Mouse (Mus musculus): ENCODE results near the gene Mkln1. TPM values are rescaled to one million over a fixed set of nuclear protein-coding genes. Genes with fewer than 3 reads are reported as not detected.

Mkln1 gene
- polyA plus RNA-seq, 1 experiment from 2014 or later = 196 TPM

- Histone ChIP-seq H3K9me3 (ENCODE audit: control insufficient read depth, low read length) (no peaks in the 10 kb centered on the region), H3K27me3 (replicated peaks; ENCODE audit: control insufficient read depth, insufficient read depth, low read length) (no peaks in the 10 kb centered on the region), H3K36me3 (ENCODE audit: control insufficient read depth, insufficient read depth, low read length) (peaks cover 13% of the 10 kb centered on the region; the same call in 1 of the 2 replicates), H3K4me1 (replicated peaks; ENCODE audit: control insufficient read depth, insufficient read depth, low read length) (no peaks in the 10 kb centered on the region), H3K4me3 (ENCODE audit: low read depth, low read length) (no peak overlapping the region), H3K9ac (ENCODE audit: low read depth, low read length) (no peak overlapping the region), H3K4me2 (no peak overlapping the region), H3K27ac (ENCODE audit: low read depth, low read length) (no peak overlapping the region)
- 73% methylated on average over 4 of the region's 4 CpGs for WGBS
- DNase-seq (ENCODE audit: low spot score) = no peak
- ATAC-seq (replicated peaks; ENCODE audit: low FRiP score) = no peak
Measured at GRCm38 (mm10) chr6:31478221-31478620, 79.7 kb downstream of the Mkln1 start.

GRCm38 (mm10) chr6:31480008-31480407 lies 81.5 kb downstream of the Mkln1 start:
- peaks cover 5% of the 10 kb centered on the region; the same call in 1 of the 2 replicates for H3K36me3 ChIP-seq (ENCODE audit: control insufficient read depth, insufficient read depth, low read length)
- no peak overlapping the region for H3K4me3 ChIP-seq (ENCODE audit: low read depth, low read length)
- no peaks in the 10 kb centered on the region for H3K4me1 ChIP-seq (replicated peaks; ENCODE audit: control insufficient read depth, insufficient read depth, low read length)
- H3K4me2 ChIP-seq = no peak overlapping the region
- H3K9ac ChIP-seq (ENCODE audit: low read depth, low read length) = no peak overlapping the region
- H3K27ac ChIP-seq (ENCODE audit: low read depth, low read length) = no peak overlapping the region
- H3K27me3 ChIP-seq (replicated peaks; ENCODE audit: control insufficient read depth, insufficient read depth, low read length) = no peaks in the 10 kb centered on the region
- DNase-seq (ENCODE audit: low spot score) (no peak), ATAC-seq (replicated peaks; ENCODE audit: low FRiP score) (no peak)
- WGBS = 84% methylated on average over 4 of the region's 4 CpGs
- no peaks in the 10 kb centered on the region for H3K9me3 ChIP-seq (ENCODE audit: control insufficient read depth, low read length)

GRCm38 (mm10) chr6:31486601-31487000 lies 88.1 kb downstream of the Mkln1 start:
- Histone ChIP-seq H3K36me3 (ENCODE audit: control insufficient read depth, insufficient read depth, low read length) (peaks cover 3% of the 10 kb centered on the region; the same call in 1 of the 2 replicates), H3K4me2 (no peak overlapping the region), H3K9ac (ENCODE audit: low read depth, low read length) (no peak overlapping the region), H3K4me1 (replicated peaks; ENCODE audit: control insufficient read depth, insufficient read depth, low read length) (no peaks in the 10 kb centered on the region), H3K27ac (ENCODE audit: low read depth, low read length) (no peak overlapping the region), H3K27me3 (replicated peaks; ENCODE audit: control insufficient read depth, insufficient read depth, low read length) (no peaks in the 10 kb centered on the region), H3K9me3 (ENCODE audit: control insufficient read depth, low read length) (no peaks in the 10 kb centered on the region), H3K4me3 (ENCODE audit: low read depth, low read length) (no peak overlapping the region)
- DNase-seq (ENCODE audit: low spot score) = no peak
- ATAC-seq (replicated peaks; ENCODE audit: low FRiP score) = no peak
- 92% methylated on average over 2 of the region's 2 CpGs for WGBS

GRCm38 (mm10) chr6:31489950-31490349 lies 91.4 kb downstream of the Mkln1 start:
- DNase-seq (ENCODE audit: low spot score) (no peak), ATAC-seq (replicated peaks; ENCODE audit: low FRiP score) (no peak)
- Histone ChIP-seq H3K27me3 (replicated peaks; ENCODE audit: control insufficient read depth, insufficient read depth, low read length) (no peaks in the 10 kb centered on the region), H3K4me2 (no peak overlapping the region), H3K9ac (ENCODE audit: low read depth, low read length) (no peak overlapping the region), H3K4me3 (ENCODE audit: low read depth, low read length) (no peak overlapping the region), H3K36me3 (ENCODE audit: control insufficient read depth, insufficient read depth, low read length) (peaks cover 3% of the 10 kb centered on the region; the same call in 1 of the 2 replicates), H3K4me1 (replicated peaks; ENCODE audit: control insufficient read depth, insufficient read depth, low read length) (no peaks in the 10 kb centered on the region), H3K27ac (ENCODE audit: low read depth, low read length) (no peak overlapping the region), H3K9me3 (ENCODE audit: control insufficient read depth, low read length) (no peaks in the 10 kb centered on the region)
- WGBS = 91% methylated on average over 7 of the region's 7 CpGs

- H3K4me3 ChIP-seq (ENCODE audit: low read depth, low read length) = no peak overlapping the region
- no peak overlapping the region for H3K4me2 ChIP-seq
- ATAC-seq (replicated peaks; ENCODE audit: low FRiP score) = no peak
- H3K4me1 ChIP-seq (replicated peaks; ENCODE audit: control insufficient read depth, insufficient read depth, low read length) = no peaks in the 10 kb centered on the region
- H3K36me3 ChIP-seq (ENCODE audit: control insufficient read depth, insufficient read depth, low read length) = peaks cover 2% of the 10 kb centered on the region; the same call in 1 of the 2 replicates
- no peaks in the 10 kb centered on the region for H3K27me3 ChIP-seq (replicated peaks; ENCODE audit: control insufficient read depth, insufficient read depth, low read length)
- H3K9me3 ChIP-seq (ENCODE audit: control insufficient read depth, low read length) = no peaks in the 10 kb centered on the region
- 81% methylated on average over 2 of the region's 2 CpGs for WGBS
- no peak overlapping the region for H3K27ac ChIP-seq (ENCODE audit: low read depth, low read length)
- H3K9ac ChIP-seq (ENCODE audit: low read depth, low read length) = no peak overlapping the region
- DNase-seq (ENCODE audit: low spot score) = no peak
Measured at GRCm38 (mm10) chr6:31495122-31495731, 96.7 kb downstream of the Mkln1 start.

GRCm38 (mm10) chr6:31496227-31496626 lies 97.7 kb downstream of the Mkln1 start:
- Histone ChIP-seq H3K4me2 (no peak overlapping the region), H3K36me3 (ENCODE audit: control insufficient read depth, insufficient read depth, low read length) (peaks cover 3% of the 10 kb centered on the region; the same call in 1 of the 2 replicates), H3K4me1 (replicated peaks; ENCODE audit: control insufficient read depth, insufficient read depth, low read length) (no peaks in the 10 kb centered on the region), H3K27me3 (replicated peaks; ENCODE audit: control insufficient read depth, insufficient read depth, low read length) (no peaks in the 10 kb centered on the region), H3K9me3 (ENCODE audit: control insufficient read depth, low read length) (no peaks in the 10 kb centered on the region), H3K9ac (ENCODE audit: low read depth, low read length) (no peak overlapping the region), H3K4me3 (ENCODE audit: low read depth, low read length) (no peak overlapping the region), H3K27ac (ENCODE audit: low read depth, low read length) (no peak overlapping the region)
- DNase-seq (ENCODE audit: low spot score) (no peak), ATAC-seq (replicated peaks; ENCODE audit: low FRiP score) (no peak)
- WGBS = 100% methylated on average over 2 of the region's 2 CpGs

- Histone ChIP-seq H3K4me1 (replicated peaks; ENCODE audit: control insufficient read depth, insufficient read depth, low read length) (no peaks in the 10 kb centered on the region), H3K9me3 (ENCODE audit: control insufficient read depth, low read length) (no peaks in the 10 kb centered on the region), H3K9ac (ENCODE audit: low read depth, low read length) (no peak overlapping the region), H3K36me3 (ENCODE audit: control insufficient read depth, insufficient read depth, low read length) (peaks cover 8% of the 10 kb centered on the region; the same call in 1 of the 2 replicates), H3K4me3 (ENCODE audit: low read depth, low read length) (no peak overlapping the region), H3K4me2 (no peak overlapping the region), H3K27me3 (replicated peaks; ENCODE audit: control insufficient read depth, insufficient read depth, low read length) (no peaks in the 10 kb centered on the region), H3K27ac (ENCODE audit: low read depth, low read length) (no peak overlapping the region)
- DNase-seq (ENCODE audit: low spot score) = no peak
- WGBS = 93% methylated on average over 10 of the region's 10 CpGs
- ATAC-seq (replicated peaks; ENCODE audit: low FRiP score) = no peak
Measured at GRCm38 (mm10) chr6:31499836-31500235, 101.3 kb downstream of the Mkln1 start.

- Histone ChIP-seq H3K9me3 (ENCODE audit: control insufficient read depth, low read length) (no peaks in the 10 kb centered on the region), H3K4me3 (ENCODE audit: low read depth, low read length) (no peak overlapping the region), H3K9ac (ENCODE audit: low read depth, low read length) (no peak overlapping the region), H3K36me3 (ENCODE audit: control insufficient read depth, insufficient read depth, low read length) (peaks cover 8% of the 10 kb centered on the region; the same call in 1 of the 2 replicates), H3K4me2 (no peak overlapping the region), H3K27ac (ENCODE audit: low read depth, low read length) (no peak overlapping the region), H3K27me3 (replicated peaks; ENCODE audit: control insufficient read depth, insufficient read depth, low read length) (no peaks in the 10 kb centered on the region), H3K4me1 (replicated peaks; ENCODE audit: control insufficient read depth, insufficient read depth, low read length) (no peaks in the 10 kb centered on the region)
- no peak for ATAC-seq (replicated peaks; ENCODE audit: low FRiP score)
- 86% methylated on average over 2 of the region's 2 CpGs for WGBS
- DNase-seq (ENCODE audit: low spot score) = no peak
Measured at GRCm38 (mm10) chr6:31500260-31500659, 101.7 kb downstream of the Mkln1 start.

GRCm38 (mm10) chr6:31500691-31501090 lies 102.2 kb downstream of the Mkln1 start:
- Histone ChIP-seq H3K4me3 (ENCODE audit: low read depth, low read length) (no peak overlapping the region), H3K27me3 (replicated peaks; ENCODE audit: control insufficient read depth, insufficient read depth, low read length) (no peaks in the 10 kb centered on the region), H3K9me3 (ENCODE audit: control insufficient read depth, low read length) (no peaks in the 10 kb centered on the region), H3K4me2 (no peak overlapping the region), H3K27ac (ENCODE audit: low read depth, low read length) (no peak overlapping the region), H3K9ac (ENCODE audit: low read depth, low read length) (no peak overlapping the region), H3K36me3 (ENCODE audit: control insufficient read depth, insufficient read depth, low read length) (peaks cover 8% of the 10 kb centered on the region; the same call in 1 of the 2 replicates), H3K4me1 (replicated peaks; ENCODE audit: control insufficient read depth, insufficient read depth, low read length) (no peaks in the 10 kb centered on the region)
- ATAC-seq (replicated peaks; ENCODE audit: low FRiP score) (no peak), DNase-seq (ENCODE audit: low spot score) (no peak)

Measured in liver, embryonic 11.5 days (tissue).